Mouse (Mus musculus) CH12.LX (cell line): Measurements from ENCODE around the gene Tbrg1.

ENCODE experiments used
- CTCF ChIP-seq, 2 experiments: IDR thresholded peaks in 1 of 2; conservative IDR thresholded peaks in 1 of 2; 2 replicates each; pipeline ENCODE4 v1.5.1; 2011 to 2012; ENCODE audit warnings: low read depth in 2 of 2, low read length in 2 of 2, improper control_type of control experiment in 1 of 2, inconsistent platforms in 1 of 2, mild to moderate bottlenecking in 1 of 2, moderate library complexity in 1 of 2
- EP300 ChIP-seq: IDR thresholded peaks from 2 replicates; pipeline ENCODE4 v1.6.1; 2011; ENCODE audit warnings: low read length, improper control_type of control experiment
- JUND ChIP-seq: conservative IDR thresholded peaks from 2 replicates; pipeline ENCODE4 v1.6.1; 2011; ENCODE audit warnings: low read depth, low read length, improper control_type of control experiment
- KAT2A ChIP-seq: IDR thresholded peaks from 2 replicates; pipeline ENCODE4 v1.6.1; 2012; ENCODE audit warnings: low read length, improper control_type of control experiment, inconsistent platforms; ENCODE audit not compliant: insufficient replicate concordance
- MAFK ChIP-seq: IDR thresholded peaks from 2 replicates; pipeline ENCODE4 v1.6.1; 2011; ENCODE audit warnings: low read length, improper control_type of control experiment; ENCODE audit not compliant: insufficient replicate concordance
- MAX ChIP-seq: IDR thresholded peaks from 2 replicates; pipeline ENCODE4 v1.6.1; 2011; ENCODE audit warnings: low read length, improper control_type of control experiment
- MYC ChIP-seq: IDR thresholded peaks from 2 replicates; pipeline ENCODE4 v1.6.1; 2011; ENCODE audit warnings: low read depth, mild to moderate bottlenecking, improper control_type of control experiment, low read length
- POLR2A ChIP-seq: IDR thresholded peaks from 2 replicates; pipeline ENCODE4 v1.6.1; 2011; ENCODE audit warnings: low read depth, mild to moderate bottlenecking, improper control_type of control experiment, low read length
- POLR2AphosphoS2 ChIP-seq: IDR thresholded peaks from 2 replicates; pipeline ENCODE4 v1.6.1; 2011; ENCODE audit warnings: low read depth, low read length, improper control_type of control experiment
- RAD21 ChIP-seq: IDR thresholded peaks from 2 replicates; pipeline ENCODE4 v1.6.1; 2011; ENCODE audit warnings: low read depth, mild to moderate bottlenecking, low read length, improper control_type of control experiment, moderate library complexity
- TBP ChIP-seq: conservative IDR thresholded peaks from 2 replicates; pipeline ENCODE4 v1.6.1; 2011; ENCODE audit warnings: low read depth, low read length, improper control_type of control experiment
- ZC3H11A ChIP-seq: IDR thresholded peaks from 2 replicates; pipeline ENCODE4 v1.6.1; 2012; ENCODE audit warnings: low read depth, mild to moderate bottlenecking, inconsistent platforms, low read length, improper control_type of control experiment
- ZKSCAN1 ChIP-seq: IDR thresholded peaks from 2 replicates; pipeline ENCODE4 v1.6.1; 2012; ENCODE audit warnings: low read depth, inconsistent platforms, low read length, improper control_type of control experiment, borderline replicate concordance

DNA sequence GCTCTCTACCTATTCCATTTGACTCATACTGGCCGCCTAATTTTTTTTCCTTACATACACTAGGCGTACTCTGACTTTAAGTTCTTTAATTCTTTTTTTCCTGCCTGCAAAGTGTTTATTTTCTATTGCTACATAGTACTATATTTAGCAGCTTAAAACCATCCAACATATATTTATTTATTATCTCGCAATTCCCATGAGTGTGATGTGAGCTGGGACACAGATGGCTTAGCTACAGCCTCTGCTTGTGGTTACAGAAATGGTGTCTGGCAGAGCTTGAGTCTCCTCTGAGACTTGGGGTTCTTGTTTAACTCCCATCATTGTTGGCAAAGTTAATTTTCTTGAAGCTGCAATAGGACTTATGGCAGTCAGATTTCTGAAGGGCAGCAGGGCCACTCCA lies 18.4 kb downstream of the Tbrg1 start:
- TF ChIP-seq CTCF (conservative IDR thresholded peaks at IDR 0.05 in 1 of 2, IDR thresholded peaks at IDR 0.05 in 1 of 2; ENCODE audit: low read depth in 2 of 2, low read length in 2 of 2) (no peak), JUND (no peak), KAT2A (no peak), MYC (no peak), POLR2A (no peak), RAD21 (no peak), TBP (no peak), ZC3H11A (no peak), MAFK (no peak), MAX (no peak), EP300 (no peak), POLR2AphosphoS2 (no peak), ZKSCAN1 (no peak)
